In genomic region chr1:119194533-119194932, GRCm38 (mm10) we compare ENCODE assay signal across 19 mouse cellular contexts.
DNase-seq lines count a peak whose midpoint lies in the region; ATAC-seq and TF ChIP-seq lines count a peak whose summit lies in the region.
"Had no signal": no experiment of that assay in that cellular context is flagged by ENCODE, and none has a peak within 500 bp of the region (broad histone marks: within the 10 kb centered on the region; RNA-seq: fewer than 3 reads in every experiment).

No protein-coding gene starts in this region.

- TF ChIP-seq EP300 in heart, postnatal 0 days (IDR thresholded peaks at IDR 0.05; ENCODE audit: low read depth), result no peak

- H3K9ac ChIP-seq in midbrain, embryonic 13.5 days (replicated peaks), result no peak overlapping the region
- H3K9ac ChIP-seq in midbrain, embryonic 14.5 days (replicated peaks; ENCODE audit: low read length), result no peak overlapping the region
- H3K9ac ChIP-seq in heart, postnatal 0 days (replicated peaks; ENCODE audit: low read depth, low read length), result no peak overlapping the region
- H3K9ac ChIP-seq in liver, embryonic 12.5 days, result no peak overlapping the region
- H3K9ac ChIP-seq: embryonic facial prominence, embryonic 13.5 days; forebrain, embryonic 13.5 days; hindbrain, embryonic 12.5 days; liver, postnatal 0 days; stomach, embryonic 15.5 days had no signal

- no peaks in the 10 kb centered on the region for H3K9me3 ChIP-seq in heart, embryonic 10.5 days
- H3K9me3 ChIP-seq in midbrain, embryonic 13.5 days, result no peaks in the 10 kb centered on the region
- no peaks in the 10 kb centered on the region for H3K9me3 ChIP-seq in midbrain, embryonic 14.5 days (ENCODE audit: control insufficient read depth, low read length)
- H3K9me3 ChIP-seq in heart, postnatal 0 days (replicated peaks; ENCODE audit: control insufficient read depth, low read length), result no peaks in the 10 kb centered on the region
- no peaks in the 10 kb centered on the region for H3K9me3 ChIP-seq in liver, embryonic 12.5 days (replicated peaks)
- H3K9me3 ChIP-seq: embryonic facial prominence, embryonic 13.5 days; forebrain, embryonic 13.5 days; hindbrain, embryonic 12.5 days; stomach, embryonic 15.5 days had no signal

- peak overlapping the region; percentile 82 for H3K27ac ChIP-seq in heart, embryonic 10.5 days
- no peak overlapping the region for H3K27ac ChIP-seq in midbrain, embryonic 13.5 days
- H3K27ac ChIP-seq in midbrain, embryonic 14.5 days (replicated peaks; ENCODE audit: low read depth, low read length), result no peak overlapping the region
- peak overlapping the region; percentile 23; the same call in 1 of the 2 replicates for H3K27ac ChIP-seq in heart, postnatal 0 days (ENCODE audit: low read depth)
- no peak overlapping the region for H3K27ac ChIP-seq in liver, embryonic 12.5 days
- H3K27ac ChIP-seq: embryonic facial prominence, embryonic 13.5 days; forebrain, embryonic 13.5 days; hindbrain, embryonic 12.5 days; stomach, embryonic 15.5 days had no signal

- TF ChIP-seq CTCF in heart, postnatal 0 days (IDR thresholded peaks at IDR 0.05; ENCODE audit: low read depth), result no peak

- DNase-seq in heart, embryonic 10.5 days (ENCODE audit: low spot score), result peak; percentile 90
- DNase-seq in heart, adult 8-10 months (ENCODE audit: low spot score), result no peak
- DNase-seq in midbrain, embryonic 14.5 days, result no peak
- peak; percentile 82 for DNase-seq in heart, postnatal 0 days (ENCODE audit: low spot score)
- DNase-seq in right cerebral cortex, adult 18-20 months, result no peak
- DNase-seq in cerebellum, postnatal 36 days, result no peak
- DNase-seq: adrenal gland, postnatal 14 days; gastrocnemius, postnatal 36 days; liver, postnatal 0 days; lung, postnatal 36 days; spleen, adult 18-20 months had no signal

- ATAC-seq in midbrain, embryonic 13.5 days, result 0 out of 2 replicates have a peak, but pooled peaks have one; percentile 25
- ATAC-seq in midbrain, embryonic 14.5 days (ENCODE audit: low FRiP score, low TSS enrichment), result no peak
- ATAC-seq in heart, postnatal 0 days (ENCODE audit: insufficient read depth, low read depth), result peak; percentile 74
- no peak for ATAC-seq in liver, embryonic 12.5 days
- ATAC-seq: CD4-positive, CD25-positive, alpha-beta regulatory T cell, adult 4 months; forebrain, embryonic 13.5 days; intestine, embryonic 16.5 days; liver, postnatal 0 days had no signal

- H3K4me1 ChIP-seq in heart, embryonic 10.5 days, result peaks cover 45% of the 10 kb centered on the region
- H3K4me1 ChIP-seq in midbrain, embryonic 13.5 days (replicated peaks), result peaks cover 22% of the 10 kb centered on the region
- H3K4me1 ChIP-seq in midbrain, embryonic 14.5 days (ENCODE audit: control insufficient read depth, insufficient read depth, low read length), result peaks cover 9% of the 10 kb centered on the region; the same call in 1 of the 2 replicates
- H3K4me1 ChIP-seq in heart, postnatal 0 days (ENCODE audit: control insufficient read depth, insufficient read depth), result peaks cover 39% of the 10 kb centered on the region
- no peaks in the 10 kb centered on the region; the same call in 1 of the 2 replicates for H3K4me1 ChIP-seq in liver, embryonic 12.5 days

- H3K27me3 ChIP-seq in heart, embryonic 10.5 days (ENCODE audit: insufficient read depth, poor library complexity, severe bottlenecking), result peaks cover 13% of the 10 kb centered on the region
- H3K27me3 ChIP-seq in midbrain, embryonic 13.5 days, result peaks cover 19% of the 10 kb centered on the region
- H3K27me3 ChIP-seq in midbrain, embryonic 14.5 days (ENCODE audit: control insufficient read depth, insufficient read depth, low read length), result no peaks in the 10 kb centered on the region
- no peaks in the 10 kb centered on the region for H3K27me3 ChIP-seq in heart, postnatal 0 days (ENCODE audit: control insufficient read depth, insufficient read depth, low read length)
- peaks cover 12% of the 10 kb centered on the region for H3K27me3 ChIP-seq in liver, embryonic 12.5 days (replicated peaks)
- H3K27me3 ChIP-seq: forebrain, embryonic 13.5 days; stomach, embryonic 15.5 days had no signal

- H3K36me3 ChIP-seq in heart, embryonic 10.5 days, result no peaks in the 10 kb centered on the region
- H3K36me3 ChIP-seq in midbrain, embryonic 13.5 days, result no peaks in the 10 kb centered on the region
- H3K36me3 ChIP-seq in midbrain, embryonic 14.5 days (ENCODE audit: control insufficient read depth, insufficient read depth, low read length), result no peaks in the 10 kb centered on the region
- H3K36me3 ChIP-seq in heart, postnatal 0 days (replicated peaks; ENCODE audit: control insufficient read depth, insufficient read depth, low read length), result no peaks in the 10 kb centered on the region
- H3K36me3 ChIP-seq in liver, embryonic 12.5 days, result no peaks in the 10 kb centered on the region
- H3K36me3 ChIP-seq: embryonic facial prominence, embryonic 13.5 days; hindbrain, embryonic 12.5 days; stomach, embryonic 15.5 days had no signal

- peak overlapping the region; percentile 12; the same call in 1 of the 2 replicates for H3K4me3 ChIP-seq in heart, embryonic 10.5 days
- no peak overlapping the region for H3K4me3 ChIP-seq in midbrain, embryonic 13.5 days (replicated peaks)
- no peak overlapping the region for H3K4me3 ChIP-seq in midbrain, embryonic 14.5 days (replicated peaks; ENCODE audit: low read depth, low read length)
- H3K4me3 ChIP-seq in heart, postnatal 0 days (ENCODE audit: low read depth, low read length), result no peak overlapping the region
- no peak overlapping the region for H3K4me3 ChIP-seq in liver, embryonic 12.5 days
- H3K4me3 ChIP-seq: embryonic facial prominence, embryonic 13.5 days; forebrain, embryonic 13.5 days; hindbrain, embryonic 12.5 days; stomach, embryonic 15.5 days had no signal

- 24% methylated on average over 6 of the region's 6 CpGs for WGBS in heart, embryonic 10.5 days
- 32% methylated on average over 6 of the region's 6 CpGs for WGBS in midbrain, embryonic 13.5 days
- 13% methylated on average over 6 of the region's 6 CpGs for WGBS in midbrain, embryonic 14.5 days
- WGBS in heart, postnatal 0 days, result 13% methylated on average over 6 of the region's 6 CpGs
- WGBS in liver, embryonic 12.5 days (ENCODE audit: insufficient replicate concordance), result 60% methylated on average over 6 of the region's 6 CpGs

- H3K4me2 ChIP-seq in midbrain, embryonic 13.5 days (replicated peaks), result no peak overlapping the region
- no peak overlapping the region for H3K4me2 ChIP-seq in midbrain, embryonic 14.5 days (ENCODE audit: low read length)
- H3K4me2 ChIP-seq in heart, postnatal 0 days (ENCODE audit: low read depth, low read length), result no peak overlapping the region
- H3K4me2 ChIP-seq in liver, embryonic 12.5 days, result no peak overlapping the region
- H3K4me2 ChIP-seq: embryonic facial prominence, embryonic 13.5 days; forebrain, embryonic 13.5 days; hindbrain, embryonic 12.5 days; stomach, embryonic 15.5 days had no signal

Comparison
In these comparisons a context has a peak if more than half of its experiments do, and no peak if none do; other contexts are left out.
1. DNase-seq: peak in heart, embryonic 10.5 days (single experiment) and heart, postnatal 0 days (single experiment); none in heart, adult 8-10 months (single experiment), midbrain, embryonic 14.5 days (single experiment), right cerebral cortex, adult 18-20 months (single experiment) and cerebellum, postnatal 36 days (0 of 2).
2. ATAC-seq: peak in midbrain, embryonic 13.5 days (single experiment) and heart, postnatal 0 days (single experiment); none in midbrain, embryonic 14.5 days (single experiment) and liver, embryonic 12.5 days (single experiment).
3. H3K27ac ChIP-seq: peak in heart, embryonic 10.5 days (single experiment) and heart, postnatal 0 days (single experiment); none in midbrain, embryonic 13.5 days (single experiment), midbrain, embryonic 14.5 days (single experiment) and liver, embryonic 12.5 days (single experiment).